Mouse (Mus musculus): ENCODE data around the gene Zbtb25. TPM values are rescaled to one million over a fixed set of nuclear protein-coding genes. Genes with fewer than 3 reads are reported as not detected.

The Zbtb25 gene
- polyA plus RNA-seq, 1 experiment: 17.9 TPM

GRCm38 (mm10) chr12:76378556-76378955, 9.2 kb upstream of the Zbtb25 start:
- no peaks in the 10 kb centered on the region; the same call in 1 of the 2 replicates for H3K4me1 ChIP-seq (ENCODE audit: control insufficient read depth, insufficient read depth, low read length)
- H3K27ac ChIP-seq (ENCODE audit: insufficient read depth, low read length): no peak overlapping the region
- no peak overlapping the region for H3K4me3 ChIP-seq (ENCODE audit: insufficient read depth, low read length)
- TF ChIP-seq POLR2A (IDR thresholded peaks at IDR 0.05; ENCODE audit: extremely low read depth, insufficient read depth, low read length) (no peak), CTCF (IDR thresholded peaks at IDR 0.05; ENCODE audit: extremely low read depth, insufficient read depth, low read length) (no peak)

- TF ChIP-seq CTCF (IDR thresholded peaks at IDR 0.05; ENCODE audit: extremely low read depth, insufficient read depth, low read length) (no peak), POLR2A (IDR thresholded peaks at IDR 0.05; ENCODE audit: extremely low read depth, insufficient read depth, low read length) (no peak)
- no peaks in the 10 kb centered on the region; the same call in 1 of the 2 replicates for H3K4me1 ChIP-seq (ENCODE audit: control insufficient read depth, insufficient read depth, low read length)
- no peak overlapping the region for H3K4me3 ChIP-seq (ENCODE audit: insufficient read depth, low read length)
- no peak overlapping the region for H3K27ac ChIP-seq (ENCODE audit: insufficient read depth, low read length)
Measured at GRCm38 (mm10) chr12:76377726-76378125, 8.3 kb upstream of the Zbtb25 start.

- no peak overlapping the region for H3K27ac ChIP-seq (ENCODE audit: insufficient read depth, low read length)
- TF ChIP-seq CTCF (IDR thresholded peaks at IDR 0.05; ENCODE audit: extremely low read depth, insufficient read depth, low read length): no peak
- no peak for TF ChIP-seq POLR2A (IDR thresholded peaks at IDR 0.05; ENCODE audit: extremely low read depth, insufficient read depth, low read length)
- H3K4me1 ChIP-seq (ENCODE audit: control insufficient read depth, insufficient read depth, low read length): no peaks in the 10 kb centered on the region; the same call in 1 of the 2 replicates
- no peak overlapping the region for H3K4me3 ChIP-seq (ENCODE audit: insufficient read depth, low read length)
Measured at GRCm38 (mm10) chr12:76377059-76377458, 7.7 kb upstream of the Zbtb25 start.

DNA sequence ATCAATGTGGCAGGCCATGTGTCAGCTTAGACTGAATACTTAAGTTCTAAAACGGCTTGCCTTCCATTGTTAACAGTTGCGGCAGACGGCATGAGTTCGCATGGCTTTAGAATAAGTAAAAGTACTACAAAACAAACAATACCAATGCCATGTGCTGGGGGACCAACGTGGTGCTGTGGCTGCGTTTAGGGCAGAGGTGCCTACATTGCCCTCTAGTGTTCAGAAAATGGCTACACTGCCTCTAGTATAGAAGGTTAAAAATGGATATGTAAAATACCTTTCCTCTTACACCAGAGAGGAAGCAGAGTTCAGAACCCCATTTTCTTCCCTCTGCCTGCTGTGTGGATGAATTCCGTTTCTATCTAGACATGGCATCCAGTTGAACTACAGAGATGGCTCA, 7.2 kb upstream of the Zbtb25 start:
- TF ChIP-seq CTCF (IDR thresholded peaks at IDR 0.05; ENCODE audit: extremely low read depth, insufficient read depth, low read length) (peak; percentile 39; the same call in 1 of the 2 replicates), POLR2A (IDR thresholded peaks at IDR 0.05; ENCODE audit: extremely low read depth, insufficient read depth, low read length) (no peak)
- H3K27ac ChIP-seq (ENCODE audit: insufficient read depth, low read length): no peak overlapping the region

GRCm38 (mm10) chr12:76375506-76375905, 6.1 kb upstream of the Zbtb25 start:
- Histone ChIP-seq H3K4me1 (ENCODE audit: control insufficient read depth, insufficient read depth, low read length) (no peaks in the 10 kb centered on the region; the same call in 1 of the 2 replicates), H3K27ac (ENCODE audit: insufficient read depth, low read length) (no peak overlapping the region), H3K4me3 (ENCODE audit: insufficient read depth, low read length) (no peak overlapping the region)
- no peak for TF ChIP-seq POLR2A (IDR thresholded peaks at IDR 0.05; ENCODE audit: extremely low read depth, insufficient read depth, low read length)
- no peak for TF ChIP-seq CTCF (IDR thresholded peaks at IDR 0.05; ENCODE audit: extremely low read depth, insufficient read depth, low read length)

More for the DNA sequence above, 7.2 kb upstream of the Zbtb25 start:
- Histone ChIP-seq H3K4me3 (ENCODE audit: insufficient read depth, low read length) (no peak overlapping the region), H3K4me1 (ENCODE audit: control insufficient read depth, insufficient read depth, low read length) (no peaks in the 10 kb centered on the region; the same call in 1 of the 2 replicates)

DNA sequence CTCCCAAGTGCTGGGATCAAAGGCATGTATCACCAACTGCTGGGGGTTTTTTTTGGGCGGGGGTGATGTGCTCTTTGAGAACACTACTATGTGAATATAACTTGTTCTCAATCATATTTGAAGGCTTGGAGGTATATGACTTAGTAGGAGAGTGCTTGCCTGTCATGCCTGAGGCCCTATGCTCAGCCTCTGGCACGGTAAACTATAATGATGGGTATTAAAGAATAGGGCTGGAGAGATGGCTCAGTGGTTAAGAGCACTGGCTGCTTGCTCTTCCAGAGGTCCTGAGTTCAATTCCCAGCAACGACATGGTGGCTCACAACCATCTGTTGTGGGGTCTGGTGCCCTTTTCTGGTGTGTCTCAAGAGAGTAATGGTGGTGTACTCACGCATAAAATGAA, 5.5 kb upstream of the Zbtb25 start:
- no peak for TF ChIP-seq POLR2A (IDR thresholded peaks at IDR 0.05; ENCODE audit: extremely low read depth, insufficient read depth, low read length)
- TF ChIP-seq CTCF (IDR thresholded peaks at IDR 0.05; ENCODE audit: extremely low read depth, insufficient read depth, low read length): no peak

DNA sequence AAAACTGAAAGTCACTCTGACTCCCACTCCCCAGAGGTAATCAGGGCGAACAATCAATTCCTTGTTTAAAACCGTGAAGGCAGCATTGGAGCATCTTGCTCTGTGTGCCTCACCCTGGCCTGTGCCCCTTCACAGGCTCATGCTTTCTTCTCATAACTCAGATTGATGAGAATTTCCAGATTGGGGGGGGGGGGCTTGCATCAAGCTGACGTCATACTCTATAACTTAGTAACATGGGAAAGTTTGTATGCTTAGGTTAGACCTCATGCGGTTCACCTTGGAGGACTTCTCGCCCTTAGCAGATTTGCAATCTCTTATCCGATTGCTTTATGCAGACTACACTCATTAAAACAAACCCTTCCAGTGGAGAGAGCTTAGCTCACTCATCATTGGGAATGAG, 4.6 kb upstream of the Zbtb25 start:
- Histone ChIP-seq H3K4me3 (ENCODE audit: insufficient read depth, low read length) (no peak overlapping the region), H3K27ac (ENCODE audit: insufficient read depth, low read length) (no peak overlapping the region), H3K4me1 (ENCODE audit: control insufficient read depth, insufficient read depth, low read length) (no peaks in the 10 kb centered on the region; the same call in 1 of the 2 replicates)
- TF ChIP-seq POLR2A (IDR thresholded peaks at IDR 0.05; ENCODE audit: extremely low read depth, insufficient read depth, low read length) (no peak), CTCF (IDR thresholded peaks at IDR 0.05; ENCODE audit: extremely low read depth, insufficient read depth, low read length) (no peak)

More for the DNA sequence above, 5.5 kb upstream of the Zbtb25 start:
- no peak overlapping the region for H3K27ac ChIP-seq (ENCODE audit: insufficient read depth, low read length)
- H3K4me3 ChIP-seq (ENCODE audit: insufficient read depth, low read length): no peak overlapping the region
- no peaks in the 10 kb centered on the region; the same call in 1 of the 2 replicates for H3K4me1 ChIP-seq (ENCODE audit: control insufficient read depth, insufficient read depth, low read length)

DNA sequence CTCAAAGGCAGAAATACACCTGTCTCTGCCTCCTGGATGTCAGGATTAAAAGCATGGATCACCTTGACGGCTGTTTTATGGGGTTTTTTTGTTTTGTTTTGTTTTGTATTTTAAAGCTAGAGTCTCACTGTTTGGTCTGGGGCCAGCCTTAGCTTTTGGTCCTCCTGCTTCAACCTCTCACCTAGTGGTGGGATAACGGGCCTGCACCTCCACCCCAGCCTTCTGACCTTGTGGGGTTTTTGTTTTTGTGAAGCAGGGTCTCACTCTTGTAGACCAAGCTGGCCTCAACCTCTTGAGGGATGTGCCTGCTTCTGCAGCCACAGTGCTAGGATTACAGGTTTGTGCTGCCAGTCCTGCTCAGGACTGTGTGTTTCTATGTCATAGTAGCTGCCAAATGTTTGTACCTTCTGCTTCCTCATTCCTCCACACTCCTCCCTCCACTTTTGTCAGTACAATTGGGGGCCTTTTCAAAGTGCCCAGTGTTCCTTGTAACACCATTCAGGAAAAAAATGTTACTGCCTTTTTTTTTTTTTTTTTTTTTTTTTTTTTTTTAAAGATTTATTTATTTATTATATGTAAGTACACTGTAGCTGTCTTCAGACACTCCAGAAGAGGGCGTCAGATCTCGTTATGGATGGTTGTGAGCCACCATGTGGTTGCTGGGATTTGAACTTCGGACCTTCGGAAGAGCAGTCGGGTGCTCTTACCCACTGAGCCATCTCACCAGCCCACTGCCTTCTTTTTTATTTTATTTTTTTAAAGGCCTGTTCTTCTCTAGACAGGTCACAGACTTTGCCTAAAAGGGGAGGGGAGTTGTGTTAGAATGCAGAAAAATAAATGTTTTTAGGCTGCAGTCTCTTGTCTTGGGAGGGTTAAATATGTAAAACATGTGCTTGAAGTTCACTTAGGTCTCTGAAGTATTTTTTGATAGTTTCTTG, 3.7 kb upstream of the Zbtb25 start:
- Histone ChIP-seq H3K4me3 (ENCODE audit: insufficient read depth, low read length) (no peak overlapping the region), H3K27ac (ENCODE audit: insufficient read depth, low read length) (no peak overlapping the region), H3K4me1 (ENCODE audit: control insufficient read depth, insufficient read depth, low read length) (peaks cover 1% of the 10 kb centered on the region)
- TF ChIP-seq POLR2A (IDR thresholded peaks at IDR 0.05; ENCODE audit: extremely low read depth, insufficient read depth, low read length) (no peak), CTCF (IDR thresholded peaks at IDR 0.05; ENCODE audit: extremely low read depth, insufficient read depth, low read length) (no peak)

DNA sequence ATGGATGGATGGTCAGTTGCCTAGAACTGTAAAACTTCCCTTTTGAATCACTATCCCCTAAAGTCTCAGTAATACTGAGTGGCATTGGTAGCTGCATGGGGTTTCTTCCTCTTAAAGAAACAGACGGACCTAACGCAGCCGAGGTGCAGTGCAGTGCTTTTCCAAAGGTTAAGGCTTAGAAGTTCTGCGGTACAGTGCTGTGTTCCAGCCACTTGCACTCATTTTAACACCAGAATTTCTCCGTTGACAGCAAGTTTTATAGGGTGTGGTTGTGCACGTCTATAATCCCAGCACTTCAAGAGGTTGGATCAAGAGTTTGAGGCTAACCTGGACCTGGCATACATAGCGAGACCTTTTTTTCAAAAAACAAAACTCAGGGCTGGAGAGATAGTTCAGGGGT, 2.6 kb upstream of the Zbtb25 start:
- Histone ChIP-seq H3K27ac (ENCODE audit: insufficient read depth, low read length) (no peak overlapping the region), H3K4me3 (ENCODE audit: insufficient read depth, low read length) (no peak overlapping the region), H3K4me1 (ENCODE audit: control insufficient read depth, insufficient read depth, low read length) (peaks cover 9% of the 10 kb centered on the region)
- TF ChIP-seq CTCF (IDR thresholded peaks at IDR 0.05; ENCODE audit: extremely low read depth, insufficient read depth, low read length): no peak

Measured in cortical plate, adult 2 months (tissue).